Mouse (Mus musculus) CD4-positive, CD25-positive, alpha-beta regulatory T cell, adult 2 months (primary cell): ENCODE data around the gene Zfp62.
A peak's percentile ranks its signal among the peaks of the same experiment; 100 is the strongest.

Experiments used
- DNase-seq: peaks from one replicate; pipeline ENCODE4 v3.0.0-alpha.2; 2012; ENCODE audit warnings: low read depth, low spot score

The Zfp62 gene

DNA sequence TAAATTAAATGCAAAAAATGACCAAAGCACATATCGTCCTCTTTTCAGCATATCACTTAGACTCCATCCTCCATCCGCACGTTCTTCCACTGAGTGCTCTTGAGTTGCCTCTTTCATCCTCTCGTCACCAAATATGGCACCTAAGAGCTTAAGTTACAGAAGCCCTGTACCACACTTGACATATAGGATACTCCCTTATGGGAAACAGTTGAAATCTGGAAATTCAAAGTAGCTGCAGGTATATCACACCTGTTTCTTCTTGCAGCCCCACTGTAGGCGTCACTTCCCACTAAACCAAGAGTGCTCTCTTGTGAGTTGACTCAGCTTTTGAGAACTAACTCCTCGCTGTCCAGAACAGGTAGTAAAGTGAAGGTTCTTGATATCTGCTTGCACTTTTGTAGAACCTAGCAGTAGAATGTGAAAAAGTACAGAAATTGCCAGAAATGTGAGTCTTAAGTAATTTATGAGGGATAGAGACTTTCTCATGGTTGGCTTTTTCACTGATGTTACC, 2.0 kb downstream of the Zfp62 start:
- DNase-seq = peak; percentile 13

DNA sequence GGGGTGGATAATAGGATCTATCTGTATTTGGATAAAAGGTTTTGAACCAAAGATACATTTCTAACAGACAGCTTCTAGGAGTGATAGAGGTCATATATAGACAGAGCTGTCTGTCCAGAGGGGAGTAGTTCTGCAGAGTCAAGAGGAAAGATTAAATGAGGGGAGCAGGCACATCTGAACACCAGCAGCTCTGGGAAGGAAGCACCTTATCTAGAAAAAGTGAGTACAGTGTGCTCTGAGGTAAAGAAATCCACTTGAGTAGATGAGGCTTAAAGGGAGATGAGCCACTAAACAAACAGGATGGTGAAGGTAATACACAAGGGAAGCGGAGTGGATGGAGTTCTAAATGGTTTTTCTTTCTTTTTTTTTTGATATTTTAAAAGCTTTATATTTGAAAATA, 4.4 kb downstream of the Zfp62 start:
- DNase-seq = no peak

DNA sequence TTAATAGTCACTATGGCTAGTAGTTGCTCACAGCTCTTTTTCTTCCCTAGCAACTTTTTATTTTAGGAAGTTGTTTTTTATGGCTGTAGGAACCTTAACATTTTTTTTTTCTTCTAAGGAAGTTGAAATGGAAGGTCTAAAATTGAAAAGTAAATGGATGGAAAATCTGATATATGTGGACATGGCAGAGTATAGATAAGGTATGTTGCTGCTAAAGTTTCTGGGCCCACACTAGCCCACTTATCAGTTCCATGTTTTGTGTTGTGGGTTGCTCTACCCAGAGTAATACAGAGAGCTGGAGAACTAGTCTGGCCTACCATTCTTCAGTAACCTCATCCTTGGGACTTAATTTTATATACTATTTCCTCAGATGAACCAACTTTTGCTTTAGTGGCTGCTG, 9.5 kb downstream of the Zfp62 start:
- no peak for DNase-seq

DNA sequence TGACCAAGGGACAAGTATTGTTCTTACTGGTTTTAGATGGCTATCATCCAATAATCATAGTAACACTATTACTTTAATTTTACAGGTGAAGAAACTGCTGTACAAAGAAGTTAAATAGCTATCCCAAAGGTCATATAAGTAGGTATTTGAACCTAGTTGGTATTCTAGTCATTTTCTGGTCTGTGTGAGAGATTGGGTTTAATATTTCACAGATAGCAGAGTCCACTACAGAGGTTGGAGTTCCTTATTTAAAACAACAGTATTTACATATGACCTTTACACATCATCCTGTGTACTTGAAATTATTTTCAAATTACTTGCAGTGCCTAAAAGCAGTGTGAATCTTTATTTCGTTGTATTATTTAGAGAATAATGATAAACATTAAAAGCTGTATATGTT, 10.4 kb downstream of the Zfp62 start:
- no peak for DNase-seq

DNA sequence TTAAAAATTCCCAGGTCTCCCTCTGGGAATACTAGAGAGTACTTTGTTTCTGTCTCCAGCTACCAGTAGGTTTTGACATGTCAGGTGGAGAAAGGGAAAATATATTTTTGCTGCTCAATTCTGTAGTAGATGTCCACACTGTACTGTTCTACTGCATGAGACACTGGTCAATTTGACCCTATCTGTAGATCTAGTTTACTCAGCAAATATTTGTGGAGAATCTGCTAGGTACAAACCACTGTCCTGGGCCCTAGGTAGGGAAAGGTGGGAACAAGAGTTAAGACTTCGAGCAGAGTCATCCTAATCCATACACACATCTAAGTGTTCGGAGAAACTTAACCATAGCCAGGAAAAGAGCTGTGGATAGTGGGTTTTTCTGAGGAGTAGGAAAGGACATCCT, 16.2 kb downstream of the Zfp62 start:
- no peak for DNase-seq

DNA sequence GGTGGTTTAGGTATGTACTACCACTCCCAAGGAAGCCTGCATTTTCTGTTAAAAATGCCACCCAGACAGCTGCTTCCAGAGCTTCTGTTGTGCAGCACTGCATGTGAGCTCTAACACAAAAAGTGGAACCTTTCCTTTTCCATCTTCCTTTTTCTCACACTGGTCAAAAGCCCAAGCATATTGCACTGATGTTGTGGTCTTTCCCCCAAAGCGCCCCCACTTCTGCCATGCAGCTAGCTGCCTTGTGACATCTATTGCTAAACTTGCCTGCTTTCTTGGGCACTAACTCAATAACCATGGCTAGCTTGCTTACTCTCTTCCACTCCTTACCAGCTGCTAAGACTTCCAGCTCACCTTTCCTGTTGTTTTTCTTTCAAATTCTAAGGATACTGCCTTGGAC, 21.4 kb downstream of the Zfp62 start:
- no peak for DNase-seq

DNA sequence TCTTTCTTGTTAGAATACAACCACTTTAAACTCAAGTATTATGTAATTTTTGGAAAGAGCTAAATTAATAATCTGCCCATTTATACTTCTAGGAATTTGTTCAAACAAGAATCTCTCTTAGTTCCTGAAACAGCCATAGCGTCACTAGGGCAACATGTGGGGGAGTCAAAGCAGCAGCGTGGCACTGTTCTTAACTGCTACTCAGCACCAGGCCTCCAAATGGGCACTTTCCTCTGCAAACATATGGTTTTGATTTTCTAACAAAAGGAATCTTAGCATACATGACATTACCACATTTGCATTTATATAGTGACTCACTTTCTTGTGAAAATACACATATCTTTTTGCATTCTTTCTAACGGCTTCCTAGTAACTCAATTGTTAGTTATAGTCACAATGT, 29.7 kb downstream of the Zfp62 start:
- no peak for DNase-seq

DNA sequence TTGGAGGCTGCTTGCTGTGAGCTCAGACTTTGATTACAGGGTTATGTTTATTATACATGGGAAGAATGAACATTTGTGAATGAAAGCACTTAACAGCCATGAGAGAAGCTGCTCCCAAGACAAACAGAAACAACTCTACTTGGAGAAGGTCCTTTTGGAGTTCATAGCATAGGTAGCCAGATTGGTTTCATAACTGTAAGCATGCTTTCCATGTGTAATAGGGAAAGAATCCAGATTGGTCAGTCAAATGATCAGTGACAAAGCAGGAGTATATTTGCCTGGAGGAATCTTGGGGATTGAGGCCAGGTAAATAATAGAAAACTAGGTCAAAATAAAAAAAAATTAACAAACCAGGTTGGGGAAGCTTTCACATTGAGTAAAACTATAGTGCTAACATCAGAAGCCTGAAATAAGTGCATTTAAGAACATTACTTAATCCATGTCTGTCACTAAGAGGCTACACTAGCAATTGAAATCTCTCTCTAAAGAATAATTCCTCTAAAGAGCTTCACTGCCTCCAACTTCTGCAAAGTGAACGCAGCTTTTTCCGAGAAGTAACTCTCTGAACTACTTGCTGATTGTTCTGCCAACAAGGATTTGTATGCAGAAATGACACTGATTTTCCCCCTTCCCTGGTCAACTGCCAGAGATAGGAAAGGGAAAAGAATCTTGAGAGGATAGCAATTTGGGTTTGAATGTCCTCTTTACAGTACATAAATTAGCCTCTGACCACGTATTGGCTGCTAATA, 32.5 kb downstream of the Zfp62 start:
- DNase-seq = no peak

DNA sequence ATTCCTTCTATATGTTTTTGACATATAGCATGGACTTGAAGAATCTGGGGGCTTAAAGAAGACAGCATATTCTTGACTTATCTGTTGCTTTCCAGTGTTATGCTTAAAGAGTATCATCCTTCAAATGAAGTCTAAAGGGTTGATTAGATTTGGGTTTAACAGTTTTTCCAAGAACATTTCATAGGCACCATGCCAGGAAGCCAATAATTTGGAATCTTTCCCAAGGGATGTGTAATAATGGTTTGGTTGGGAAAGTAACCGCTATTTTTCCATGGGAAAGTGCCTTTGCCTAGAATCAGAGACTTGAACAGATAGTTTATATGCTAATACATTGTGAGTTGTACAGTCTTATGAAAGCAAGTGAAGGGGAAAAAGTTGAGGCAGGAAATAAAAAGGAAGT, 33.8 kb downstream of the Zfp62 start:
- no peak for DNase-seq

DNA sequence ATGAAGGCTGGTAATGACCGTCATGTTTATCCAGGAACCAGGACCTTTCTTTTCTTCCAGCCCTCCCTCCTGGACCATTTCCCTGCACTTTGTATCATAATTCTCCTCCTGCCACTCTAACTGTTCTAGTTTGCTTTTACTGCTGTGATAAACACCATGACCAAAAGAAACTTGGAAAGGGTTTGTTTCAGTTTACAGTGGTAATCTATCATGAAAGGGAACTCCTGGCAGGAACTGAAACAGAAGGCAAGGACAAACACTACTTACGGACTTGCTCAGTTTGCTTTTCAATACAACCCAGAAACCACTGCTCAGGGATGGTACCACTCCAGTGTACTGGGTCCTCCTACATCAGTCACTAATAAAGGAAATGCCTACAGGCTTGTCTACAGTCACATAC, 34.4 kb downstream of the Zfp62 start:
- DNase-seq = no peak

DNA sequence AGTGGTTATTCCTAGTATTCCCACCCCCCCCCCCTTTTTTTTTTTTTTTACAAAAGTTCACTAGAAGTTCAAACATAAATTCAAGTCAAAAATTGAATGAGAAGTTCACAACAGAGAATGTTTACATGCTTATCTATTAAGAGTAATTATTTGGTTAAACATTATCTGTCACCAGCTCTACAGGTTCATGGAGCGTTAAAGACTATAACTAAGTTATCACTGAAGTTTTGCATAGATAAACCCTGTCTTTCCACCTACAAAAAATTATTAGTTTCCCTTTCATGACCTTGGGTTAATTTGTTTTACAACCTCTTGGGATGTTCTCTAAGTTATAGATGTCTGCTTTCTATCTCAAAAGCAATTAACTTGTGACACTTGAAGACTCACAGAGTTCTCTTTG, 37.2 kb downstream of the Zfp62 start:
- DNase-seq = no peak

DNA sequence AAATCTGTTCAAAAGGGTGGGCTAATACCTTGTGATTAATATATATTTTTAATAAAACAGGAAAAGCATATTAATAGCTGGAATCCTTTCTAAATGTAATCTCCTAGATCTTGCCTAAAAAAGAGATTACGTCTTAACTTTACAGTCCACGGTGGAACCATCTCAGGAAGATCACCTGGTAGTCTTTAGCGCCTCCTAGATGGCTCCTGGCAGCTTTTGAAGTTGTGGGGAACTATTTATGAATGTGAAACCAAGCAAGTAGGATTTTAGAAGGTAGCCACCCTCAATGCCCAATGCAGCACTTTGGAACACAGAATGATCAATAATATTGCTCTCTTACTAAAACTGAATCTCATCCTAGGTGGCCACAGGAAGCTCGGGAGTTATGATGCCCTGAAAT, 37.8 kb downstream of the Zfp62 start:
- DNase-seq = no peak

DNA sequence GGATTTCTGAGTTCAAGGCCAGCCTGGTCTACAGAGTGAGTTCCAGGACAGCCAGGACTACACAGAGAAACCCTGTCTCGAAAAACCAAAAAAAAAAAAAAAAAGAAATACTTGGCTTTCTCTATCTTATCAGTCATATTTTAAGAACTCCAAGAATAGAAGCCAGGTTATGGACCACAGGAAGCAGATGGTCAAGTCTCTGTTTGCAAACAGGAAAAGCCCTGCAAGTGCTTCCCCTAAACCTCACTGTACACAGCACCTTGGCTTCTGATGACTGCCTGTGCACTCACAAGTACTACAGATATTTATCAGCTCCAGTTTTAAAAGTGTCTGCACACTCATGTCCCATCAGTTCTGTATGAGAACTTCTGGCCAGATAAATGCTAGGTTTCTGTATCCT, 38.4 kb downstream of the Zfp62 start:
- DNase-seq = no peak

DNA sequence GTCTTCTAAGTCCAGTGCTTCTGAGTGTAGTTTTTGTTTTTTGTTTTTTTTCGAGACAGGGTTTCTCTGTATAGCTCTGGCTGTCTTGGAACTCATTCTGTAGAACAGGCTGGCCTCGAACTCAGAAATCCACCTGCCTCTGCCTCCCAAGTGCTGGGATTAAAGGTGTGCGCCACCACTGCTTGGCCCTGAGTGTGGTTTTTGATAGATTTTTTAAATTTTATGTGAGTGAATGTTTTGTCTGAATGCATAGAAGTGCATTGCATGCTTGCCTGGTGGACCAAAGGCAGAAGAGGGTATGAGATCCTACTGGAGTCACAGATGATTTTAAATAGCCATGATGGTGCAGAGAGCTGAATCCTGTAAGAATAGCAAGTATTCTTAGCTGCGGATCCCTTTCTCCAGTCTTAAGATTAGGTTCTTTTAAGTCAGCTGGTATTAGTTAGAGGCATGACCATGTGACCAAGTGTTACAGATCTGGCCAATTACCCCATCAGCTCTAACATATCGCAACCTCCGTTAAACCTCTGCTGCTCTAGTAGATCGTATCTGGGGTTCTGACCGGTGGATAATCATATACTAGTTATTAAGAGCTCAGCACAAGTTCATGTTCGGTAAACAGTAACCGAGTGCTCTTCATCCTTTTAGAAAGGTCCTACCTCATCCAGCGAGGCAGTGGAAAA, 40.0 kb downstream of the Zfp62 start:
- DNase-seq = no peak

DNA sequence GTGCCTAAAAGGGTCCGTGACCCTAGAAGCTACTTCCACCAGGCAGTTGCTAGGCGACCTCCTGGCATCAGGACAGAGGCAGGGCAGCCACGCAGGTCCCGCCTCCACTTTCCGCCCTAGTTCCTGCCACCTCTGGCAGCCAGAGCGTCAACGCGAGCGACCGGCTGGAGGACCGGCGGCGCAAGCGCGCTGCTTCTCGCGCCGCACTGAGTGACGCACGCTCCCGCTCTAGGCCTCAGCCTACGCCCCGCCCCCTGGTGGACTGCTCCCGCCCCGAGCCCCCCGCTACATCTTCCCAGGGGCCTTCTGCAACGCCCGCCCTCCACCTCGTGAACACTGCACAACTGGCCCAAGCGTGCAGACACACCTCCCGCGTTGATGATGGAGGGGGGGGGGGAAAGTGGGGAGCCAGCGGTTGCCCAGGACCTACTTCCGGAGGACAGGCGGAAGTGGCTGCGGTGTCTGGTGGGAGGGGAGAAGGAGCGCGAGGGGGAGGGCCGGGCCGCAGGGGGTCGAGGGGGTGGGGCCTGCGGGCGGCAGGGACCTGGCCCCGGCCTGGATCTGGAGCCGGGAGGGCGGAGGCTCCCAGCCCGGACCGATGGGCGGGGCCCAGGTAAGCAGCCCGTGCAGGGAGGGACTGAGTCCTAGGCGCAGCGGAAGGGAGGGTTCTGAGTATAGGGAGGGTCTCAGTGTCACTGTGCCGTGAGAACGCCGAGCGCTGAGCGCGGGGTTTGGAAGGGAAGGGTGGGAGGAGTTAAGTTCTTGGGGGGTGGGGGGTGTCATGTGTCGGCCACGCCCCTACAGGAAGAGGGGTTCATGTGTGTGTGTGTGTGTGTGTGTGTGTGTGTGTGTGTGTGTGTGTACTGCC, 40.9 kb downstream of the Zfp62 start, which contains the start of gene Mgat1:
Gene Mgat1, plus strand, starts transcription at position 465 of the 868 bp plus-strand sequence.
- DNase-seq = peak; percentile 97

DNA sequence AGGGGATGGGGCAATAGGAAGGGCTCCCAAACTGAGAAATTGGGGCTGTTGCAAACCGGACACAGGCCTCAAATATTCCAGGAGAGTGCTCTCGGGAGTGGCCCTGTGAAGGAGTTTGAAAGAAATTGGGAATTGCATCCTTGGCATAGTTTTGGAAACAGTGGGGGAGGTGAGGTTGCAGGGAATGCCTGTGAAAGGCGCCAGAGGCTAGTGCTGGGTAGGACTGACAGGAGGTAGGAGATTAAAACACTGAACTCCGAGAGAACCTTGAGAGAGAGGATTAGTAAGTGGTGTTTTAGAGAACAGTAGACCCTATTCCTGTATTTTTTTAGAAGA, 41.5 kb downstream of the Zfp62 start:
- DNase-seq = no peak

DNA sequence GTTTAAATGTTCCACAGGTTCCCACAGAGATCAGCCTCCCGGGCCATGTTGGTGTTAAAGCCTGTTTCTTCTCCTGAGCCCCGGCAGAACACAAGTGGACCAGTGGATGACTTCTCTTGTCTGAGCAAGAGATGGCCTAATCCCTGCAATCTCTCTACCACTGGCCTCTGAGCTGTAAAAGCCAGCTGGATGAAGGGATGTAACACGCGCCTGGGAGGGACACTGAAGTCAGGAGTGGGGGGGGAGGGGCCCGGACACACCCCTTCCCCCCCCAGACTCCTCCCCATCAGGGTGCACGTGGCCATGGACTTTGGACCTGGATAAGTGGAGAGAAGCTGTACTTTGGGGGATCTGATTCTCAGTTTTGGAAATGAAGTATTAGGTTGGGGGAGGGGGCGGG, 42.1 kb downstream of the Zfp62 start:
- peak; percentile 34 for DNase-seq

DNA sequence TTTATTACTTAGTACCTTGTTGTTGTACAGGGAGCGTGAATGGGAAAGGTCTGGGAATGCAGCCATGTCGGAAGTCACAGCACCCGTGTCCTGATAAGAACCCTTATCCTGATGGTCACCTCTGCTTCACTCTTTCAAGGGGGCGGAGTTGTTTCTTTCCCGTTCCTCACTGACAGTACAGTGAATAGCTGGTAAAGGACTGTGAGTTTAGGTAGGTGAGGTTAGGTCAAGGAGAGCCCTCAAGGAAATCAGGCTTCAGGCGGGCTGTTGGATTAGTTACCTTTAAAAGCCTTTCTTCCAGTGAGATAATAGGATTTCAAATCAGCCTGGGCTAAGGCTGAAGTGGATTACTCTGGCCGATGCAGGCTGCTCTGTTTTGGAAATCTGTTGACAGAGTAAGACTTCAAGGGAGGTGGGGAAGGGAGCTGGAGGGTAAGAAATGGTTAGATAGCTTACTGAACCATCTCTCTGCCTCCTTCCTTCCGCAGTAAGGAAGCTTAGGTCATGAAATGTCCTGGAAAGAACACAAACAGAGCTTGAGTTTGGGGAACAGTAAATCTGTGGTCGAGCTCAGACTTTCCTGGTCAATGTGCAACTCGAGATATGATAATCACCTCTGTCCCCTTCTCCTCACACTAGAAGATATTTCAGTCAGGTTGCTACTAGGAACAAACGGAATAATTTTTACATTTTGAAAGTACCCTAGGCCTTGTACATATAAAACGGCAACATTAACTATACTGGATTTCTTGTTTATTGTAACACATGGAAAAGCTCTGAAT, 42.7 kb downstream of the Zfp62 start:
- DNase-seq = no peak

DNA sequence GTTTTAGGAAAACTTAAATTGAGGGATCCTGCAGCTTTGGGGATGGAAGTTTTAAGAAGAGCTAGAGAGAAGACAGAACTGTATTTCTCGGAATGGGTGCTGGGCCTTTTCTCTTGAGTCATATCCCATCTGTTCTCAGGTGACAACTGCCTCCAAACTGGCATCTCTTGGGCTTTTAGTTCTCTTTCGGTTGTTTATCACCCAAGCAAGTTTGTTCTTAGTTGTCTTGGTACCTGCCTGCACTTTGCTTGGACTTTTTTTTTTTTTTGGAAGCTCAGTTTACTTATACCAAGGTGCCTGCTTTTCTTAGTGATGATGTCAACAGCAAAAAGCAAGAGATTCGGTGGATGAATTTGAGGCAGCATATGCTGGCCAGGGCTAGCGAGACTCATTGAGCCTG, 43.4 kb downstream of the Zfp62 start:
- no peak for DNase-seq

DNA sequence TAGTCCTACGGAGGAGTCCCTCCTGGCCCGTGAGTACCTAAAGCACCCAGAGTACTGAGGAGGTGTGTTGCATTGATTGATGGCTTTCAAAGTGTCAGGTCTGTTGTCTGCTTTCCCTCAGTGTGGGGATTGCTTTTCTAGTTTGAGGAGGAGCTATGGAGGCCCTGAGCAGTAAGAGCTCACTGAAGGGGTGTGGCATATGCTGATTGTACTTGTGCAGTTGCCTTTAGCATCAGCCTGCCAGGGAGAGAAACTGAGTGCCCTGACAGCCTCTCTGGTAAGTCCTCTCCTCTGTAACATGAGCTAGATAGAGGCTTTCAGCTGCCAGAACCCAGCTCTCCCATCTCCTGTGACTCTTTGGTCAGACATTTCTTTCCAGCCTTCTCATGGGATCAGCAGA, 44.2 kb downstream of the Zfp62 start:
- DNase-seq = peak; percentile 63

DNA sequence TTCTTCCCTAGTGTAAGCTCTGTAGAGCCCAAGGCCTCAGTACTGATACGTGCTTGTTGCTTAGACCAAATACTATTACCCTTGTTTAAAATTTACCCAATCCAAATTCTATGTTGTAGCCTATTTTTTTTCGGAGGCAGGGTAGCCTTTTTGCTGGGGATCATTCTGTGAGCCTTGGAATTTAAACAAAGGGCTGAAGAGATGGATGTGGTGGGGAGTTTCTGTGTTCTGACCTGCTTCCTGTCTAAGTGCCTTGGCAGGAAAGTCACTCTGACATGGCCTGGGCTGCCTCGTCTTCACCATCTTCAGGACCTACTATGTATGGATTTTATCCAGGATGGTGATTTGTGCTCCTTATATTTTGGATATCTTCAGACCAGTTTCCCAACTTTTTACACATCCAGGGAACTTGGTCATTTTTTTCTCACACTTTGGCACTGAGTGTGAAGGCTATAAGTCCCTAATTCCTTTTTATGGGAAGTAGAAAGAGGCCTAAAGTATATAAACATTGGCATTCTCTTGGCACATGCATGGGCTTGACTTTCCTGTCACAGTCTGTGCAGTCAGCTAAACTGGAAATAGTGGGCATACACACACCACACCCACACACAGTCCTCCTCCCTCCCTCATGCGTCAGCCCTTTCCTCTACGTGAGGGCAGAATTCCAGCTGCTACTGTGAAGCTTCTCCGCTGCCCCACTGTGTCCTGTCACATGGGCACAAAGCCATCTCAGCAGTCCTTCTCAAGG, 45.3 kb downstream of the Zfp62 start:
- DNase-seq = peak; percentile 59
